Mouse (Mus musculus) hindbrain, embryonic 11.5 days (tissue): ENCODE measurements around the gene Rnf208. TPM values are rescaled to one million over a fixed set of nuclear protein-coding genes. Genes with fewer than 3 reads are reported as not detected.

Experiments used
- ATAC-seq: fragments of 200-750 bp; cut with Nextera tagmentation; 2 replicates; pipeline ENCODE4 v1.8.0; 2017; ENCODE audit warnings: mild to moderate bottlenecking, moderate TSS enrichment, moderate library complexity; ENCODE audit not compliant: low FRiP score
- DNase-seq: peaks from one replicate; pipeline ENCODE4 v3.0.0-alpha.2; 2015; ENCODE audit warnings: low spot score
- H3K27ac ChIP-seq: fragments of 300-500 bp; sonication (generic); 2 replicates; pipeline ENCODE4 v1.5.1; 2014; ENCODE audit warnings: mild to moderate bottlenecking, low read depth, low read length
- H3K27me3 ChIP-seq: fragments of 300-500 bp; sonication (generic); 2 replicates; pipeline ENCODE4 v1.6.1; 2014; ENCODE audit warnings: mild to moderate bottlenecking, low read length, moderate library complexity, mixed read lengths; ENCODE audit not compliant: control insufficient read depth, insufficient read depth
- H3K36me3 ChIP-seq: fragments of 300-500 bp; sonication (generic); 2 replicates; pipeline ENCODE4 v1.6.1; 2014; ENCODE audit warnings: mild to moderate bottlenecking, low read length, moderate library complexity, mixed read lengths; ENCODE audit not compliant: control insufficient read depth, insufficient read depth
- H3K4me1 ChIP-seq: fragments of 300-500 bp; sonication (generic); replicated peaks from 2 replicates; pipeline ENCODE4 v1.6.1; 2014; ENCODE audit warnings: low read length, mixed read lengths; ENCODE audit not compliant: control insufficient read depth, insufficient read depth
- H3K4me2 ChIP-seq: fragments of 300-500 bp; sonication (generic); replicated peaks from 2 replicates; pipeline ENCODE4 v1.6.1; 2014; ENCODE audit warnings: mild to moderate bottlenecking, low read depth, low read length
- H3K4me3 ChIP-seq: fragments of 300-500 bp; sonication (generic); 2 replicates; pipeline ENCODE4 v1.5.1; 2014; ENCODE audit warnings: low read depth, low read length
- H3K9ac ChIP-seq: fragments of 300-500 bp; sonication (generic); 2 replicates; pipeline ENCODE4 v1.6.1; 2014; ENCODE audit warnings: low read depth, low read length
- H3K9me3 ChIP-seq: fragments of 300-500 bp; sonication (generic); 2 replicates; pipeline ENCODE4 v1.6.1; 2016; ENCODE audit warnings: low read length; ENCODE audit not compliant: control insufficient read depth
- WGBS: fragments of 180-500 bp; shearing (Covaris S2); extraction: QIAGEN DNeasy Blood & Tissue Kit; methylation state at CpG from one replicate; pipeline ENCODE4 v1.1.7; 2014; 5-methylcytosine and 5-hydroxymethylcytosine counted together
- polyA plus RNA-seq: library from polyadenylated mRNA; unstranded; fragments of >200 nt; fragmentation: Nextera tagmentation; extraction: Ambion mirVana; gene quantifications from 2 replicates; pipeline ENCODE4 v1.2.1, GENCODE M21; 2014

The Rnf208 gene
- polyA plus RNA-seq, 1 experiment from 2014 or later, result 23.9 TPM

DNA sequence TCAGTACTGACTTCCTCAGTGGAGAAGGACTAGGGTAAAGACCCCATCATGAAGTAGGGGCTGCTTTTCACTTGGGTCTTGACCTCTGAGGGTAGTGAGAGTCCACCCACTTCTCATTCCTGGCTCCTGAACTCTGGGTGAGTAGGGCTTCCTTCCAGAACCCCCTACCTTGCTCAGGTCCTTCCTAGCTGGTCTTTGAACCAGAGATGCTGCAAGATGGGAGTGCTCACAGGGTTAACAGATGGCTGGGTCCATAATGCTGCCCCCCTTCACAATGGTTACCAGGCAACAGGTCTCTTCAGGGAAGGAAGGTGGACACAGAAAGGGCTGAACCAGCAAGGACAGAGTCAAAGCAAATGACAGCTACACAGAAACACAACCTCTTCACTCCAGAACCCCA, 23.6 kb upstream of the Rnf208 start, which contains the start of gene Fam166a:
TSS of gene Fam166a (plus strand) at position 301 of the 400 bp plus-strand sequence.
- no peak for DNase-seq
- Histone ChIP-seq H3K27ac (no peak within 1 kb of the TSS), H3K4me2 (no peak within 1 kb of the TSS), H3K4me3 (no peak within 1 kb of the TSS), H3K9me3 (no peaks in the 10 kb centered on the region), H3K9ac (no peak within 1 kb of the TSS), H3K36me3 (no peaks in the 10 kb centered on the region), H3K27me3 (no peaks in the 10 kb centered on the region), H3K4me1 (no peaks in the 10 kb centered on the region)
- no peak for ATAC-seq

DNA sequence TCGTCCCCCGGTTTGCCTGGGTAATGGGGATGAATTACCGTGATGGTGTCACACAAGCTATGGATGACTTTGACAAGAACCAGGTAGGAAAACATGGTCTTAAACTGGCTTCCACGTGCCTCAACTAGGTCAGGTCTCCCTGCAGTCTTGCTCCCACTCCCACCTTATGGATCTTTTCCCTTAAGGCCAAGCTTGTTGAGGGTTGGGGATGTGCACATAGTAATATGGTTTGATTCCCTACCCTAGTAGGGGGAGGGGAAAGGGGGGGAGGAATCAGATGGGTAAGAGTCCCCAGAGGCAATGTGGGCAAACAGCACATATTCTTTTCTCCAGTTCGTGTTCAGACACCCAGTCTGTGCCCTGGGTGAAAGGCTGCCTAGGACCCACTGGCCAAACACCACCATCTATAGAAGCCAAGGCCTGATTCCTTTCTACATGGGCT, 20.7 kb upstream of the Rnf208 start:
- no peak overlapping the region for H3K4me2 ChIP-seq
- 80% methylated on average over 5 of the region's 5 CpGs for WGBS
- peaks cover 2% of the 10 kb centered on the region; the same call in 1 of the 2 replicates for H3K4me1 ChIP-seq
- ATAC-seq (no peak), DNase-seq (no peak)
- H3K36me3 ChIP-seq, result no peaks in the 10 kb centered on the region
- no peaks in the 10 kb centered on the region for H3K27me3 ChIP-seq
- H3K4me3 ChIP-seq, result no peak overlapping the region
- H3K9ac ChIP-seq, result no peak overlapping the region
- H3K27ac ChIP-seq, result no peak overlapping the region
- H3K9me3 ChIP-seq, result no peaks in the 10 kb centered on the region

DNA sequence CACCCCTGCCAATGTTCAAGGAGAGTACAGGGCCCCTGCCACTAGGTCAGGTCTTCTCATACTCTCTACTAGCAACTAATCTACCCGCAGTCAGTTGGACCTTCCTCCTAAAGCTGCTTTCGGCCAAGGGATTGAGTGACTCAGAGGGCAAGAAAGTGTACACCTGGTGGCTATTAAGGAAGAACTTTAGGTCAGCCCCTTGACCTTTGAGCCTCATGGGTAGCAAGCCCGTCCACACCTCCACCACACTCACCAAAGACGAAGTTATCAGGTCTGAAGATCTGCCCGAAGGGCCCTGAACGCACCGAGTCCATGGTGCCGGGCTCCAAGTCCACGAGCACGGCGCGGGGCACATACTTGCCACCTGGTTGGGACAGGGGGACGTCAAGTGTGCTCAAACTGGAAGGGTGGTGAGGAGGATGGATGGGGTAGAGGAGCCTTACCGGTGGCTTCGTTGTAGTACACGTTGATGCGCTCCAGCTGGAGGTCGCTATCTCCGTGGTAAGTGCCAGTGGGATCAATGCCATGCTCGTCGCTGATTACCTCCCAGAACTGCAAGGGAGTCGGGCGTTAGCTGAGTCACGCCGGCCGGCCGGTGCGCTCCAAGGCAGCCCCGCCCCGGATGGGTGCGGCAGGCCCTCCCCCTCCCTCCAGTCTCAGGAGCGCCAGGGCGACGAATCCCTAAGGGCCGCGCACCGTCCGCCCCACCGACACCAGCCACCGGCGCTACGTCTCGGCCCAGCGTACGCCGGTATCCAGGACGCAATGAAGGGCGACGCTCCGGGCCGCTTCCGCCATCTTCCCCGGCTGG, 18.2 kb upstream of the Rnf208 start:
- Histone ChIP-seq H3K9me3 (no peaks in the 10 kb centered on the region), H3K27me3 (no peaks in the 10 kb centered on the region), H3K9ac (peak overlapping the region; percentile 83), H3K27ac (peak overlapping the region; percentile 85), H3K36me3 (no peaks in the 10 kb centered on the region), H3K4me3 (peak overlapping the region; percentile 85), H3K4me1 (peaks cover 5% of the 10 kb centered on the region; the same call in 1 of the 2 replicates), H3K4me2 (peak overlapping the region; percentile 92)
- DNase-seq (no peak), ATAC-seq (peak; percentile 39)
- 2% methylated on average over 53 of the region's 53 CpGs for WGBS

DNA sequence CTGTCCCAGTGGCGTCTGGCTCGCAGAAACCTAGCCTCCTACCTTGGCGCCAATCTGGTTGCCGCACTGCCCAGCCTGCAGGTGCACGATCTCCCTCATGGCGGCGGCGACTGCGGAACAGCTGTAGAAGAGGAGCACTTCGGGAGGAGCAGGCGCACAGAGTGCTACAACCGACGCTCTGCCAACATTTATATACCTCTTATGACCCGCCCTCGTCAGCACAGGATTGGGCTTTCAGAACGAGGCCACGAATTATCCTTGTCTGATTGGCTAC, 17.6 kb upstream of the Rnf208 start, which contains the start of gene Tubb4b:
TSS of gene Tubb4b (minus strand) at position 211 of the 274 bp plus-strand sequence.
- DNase-seq, result no peak
- Histone ChIP-seq H3K4me1 (peaks cover 5% of the 10 kb centered on the region; the same call in 1 of the 2 replicates), H3K9ac (peak within 1 kb of the TSS; percentile 83), H3K27ac (peak within 1 kb of the TSS; percentile 94), H3K4me2 (peak within 1 kb of the TSS; percentile 92), H3K27me3 (no peaks in the 10 kb centered on the region), H3K36me3 (no peaks in the 10 kb centered on the region), H3K9me3 (no peaks in the 10 kb centered on the region), H3K4me3 (peak within 1 kb of the TSS; percentile 85)
- no peak for ATAC-seq
- WGBS, result 0% methylated on average over 17 of the region's 17 CpGs

DNA sequence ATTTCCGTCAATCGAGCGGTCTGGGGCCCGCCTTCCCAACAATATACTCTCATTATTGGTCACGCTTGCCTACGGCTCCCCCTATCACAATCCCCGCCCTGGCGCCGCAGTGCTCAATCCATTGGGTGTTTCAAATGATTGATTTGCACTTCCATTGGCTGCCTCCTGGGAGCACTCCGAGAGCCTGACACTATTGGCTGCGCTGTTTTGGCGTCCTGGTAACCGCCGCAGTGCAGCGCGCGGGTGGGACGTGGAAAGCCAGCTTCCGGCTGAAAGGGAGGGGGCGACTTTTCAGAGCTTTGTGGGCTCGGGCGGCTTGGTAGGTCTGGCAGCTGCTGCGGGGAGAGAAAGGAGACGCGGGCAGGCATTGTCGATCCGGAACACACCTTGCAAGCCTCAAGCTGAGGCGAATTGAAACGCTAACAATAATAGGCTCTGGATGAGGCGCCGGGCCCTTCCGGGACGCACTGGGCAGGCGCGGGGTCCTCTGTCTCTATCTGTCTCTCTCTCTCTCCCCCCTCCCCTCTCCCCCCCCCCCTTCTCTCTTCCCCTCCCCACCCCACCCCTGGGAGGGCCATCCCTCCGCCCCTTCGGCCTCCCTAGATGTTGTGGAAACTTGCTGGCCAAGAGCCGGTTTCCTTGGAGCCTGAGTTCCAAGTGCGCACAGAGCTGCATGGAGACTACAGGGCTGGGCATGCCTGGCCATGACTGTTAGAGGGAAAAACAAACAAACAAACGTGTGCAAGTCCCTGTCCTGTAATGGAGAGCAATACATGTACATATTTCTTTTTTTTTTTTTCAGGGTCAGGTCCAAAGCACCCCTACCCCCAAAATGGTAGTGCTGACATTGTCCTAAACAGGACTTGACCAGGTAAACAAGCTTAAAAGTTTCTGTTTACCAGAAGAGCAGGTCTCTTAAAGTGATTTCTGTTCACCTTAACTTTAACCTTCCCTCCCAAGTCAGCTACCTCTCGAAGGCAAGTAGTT, 17.0 kb upstream of the Rnf208 start:
- Histone ChIP-seq H3K4me3 (peak overlapping the region; percentile 85), H3K27ac (peak overlapping the region; percentile 94), H3K4me1 (peaks cover 5% of the 10 kb centered on the region; the same call in 1 of the 2 replicates), H3K9ac (peak overlapping the region; percentile 54), H3K9me3 (no peaks in the 10 kb centered on the region), H3K36me3 (no peaks in the 10 kb centered on the region), H3K4me2 (peak overlapping the region; percentile 33), H3K27me3 (no peaks in the 10 kb centered on the region)
- peak; percentile 97 for ATAC-seq
- WGBS, result 2% methylated on average over 39 of the region's 41 CpGs
- DNase-seq, result peak; percentile 97

DNA sequence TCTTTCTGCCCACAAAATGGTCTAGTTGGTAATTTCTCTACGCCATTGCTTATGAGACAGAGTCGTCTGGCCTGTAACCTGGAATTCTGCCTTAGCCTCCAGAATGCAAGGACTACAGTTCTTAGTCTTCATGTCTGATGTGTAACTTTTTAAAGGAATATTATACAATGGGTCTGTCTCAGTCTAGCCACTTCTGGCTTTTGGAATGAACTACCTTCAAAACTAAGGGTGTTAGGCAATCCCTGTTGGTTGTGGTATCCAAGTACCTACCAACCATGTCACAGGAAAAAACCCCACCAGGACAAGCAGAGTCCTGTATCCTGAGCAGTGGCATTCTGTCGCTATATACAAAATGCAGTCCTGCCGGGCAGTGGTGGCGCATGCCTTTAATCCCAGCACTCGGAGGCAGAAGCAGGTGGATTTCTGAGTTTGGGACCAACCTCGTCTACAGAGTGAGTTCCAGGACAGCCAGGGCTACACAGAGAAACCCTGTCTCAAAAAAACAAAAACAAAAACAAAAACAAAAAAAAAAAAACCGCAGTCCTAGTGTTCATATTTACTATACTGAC, 16.2 kb upstream of the Rnf208 start:
- Histone ChIP-seq H3K27ac (peak overlapping the region; percentile 94), H3K9me3 (no peaks in the 10 kb centered on the region), H3K4me3 (peak overlapping the region; percentile 37; the same call in 1 of the 2 replicates), H3K4me1 (peaks cover 5% of the 10 kb centered on the region; the same call in 1 of the 2 replicates), H3K36me3 (no peaks in the 10 kb centered on the region), H3K27me3 (no peaks in the 10 kb centered on the region), H3K4me2 (peak overlapping the region; percentile 33; the same call in 1 of the 2 replicates), H3K9ac (peak overlapping the region; percentile 54; the same call in 1 of the 2 replicates)
- no peak for ATAC-seq
- 81% methylated on average over 8 of the region's 8 CpGs for whole genome bisulfite sequencing
- no peak for DNase-seq

DNA sequence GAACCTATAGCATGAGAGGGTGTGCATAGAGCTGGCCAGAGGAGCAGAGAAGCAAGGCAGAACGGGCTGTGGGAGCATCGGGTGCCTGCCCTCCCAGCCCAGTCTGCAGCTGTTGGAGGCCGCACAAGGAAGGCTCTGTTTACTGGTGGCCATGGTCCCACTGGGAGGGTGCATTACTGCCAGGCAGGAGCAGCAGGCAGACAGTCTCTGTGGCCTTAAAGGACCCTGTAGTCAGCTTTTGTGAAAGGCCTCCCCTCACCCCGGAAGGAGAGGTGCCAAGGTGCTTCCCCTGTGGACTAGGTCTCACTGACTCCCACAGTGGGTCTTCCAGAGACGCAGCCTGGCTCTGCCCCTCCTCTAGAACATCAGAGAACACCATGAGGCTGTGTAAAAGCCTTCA, 15.2 kb upstream of the Rnf208 start:
- Histone ChIP-seq H3K4me1 (peaks cover 5% of the 10 kb centered on the region; the same call in 1 of the 2 replicates), H3K9me3 (no peaks in the 10 kb centered on the region), H3K4me2 (no peak overlapping the region), H3K27me3 (no peaks in the 10 kb centered on the region), H3K27ac (no peak overlapping the region), H3K36me3 (no peaks in the 10 kb centered on the region), H3K4me3 (no peak overlapping the region), H3K9ac (no peak overlapping the region)
- DNase-seq (no peak), ATAC-seq (no peak)
- WGBS, result 79% methylated on average over 5 of the region's 5 CpGs

DNA sequence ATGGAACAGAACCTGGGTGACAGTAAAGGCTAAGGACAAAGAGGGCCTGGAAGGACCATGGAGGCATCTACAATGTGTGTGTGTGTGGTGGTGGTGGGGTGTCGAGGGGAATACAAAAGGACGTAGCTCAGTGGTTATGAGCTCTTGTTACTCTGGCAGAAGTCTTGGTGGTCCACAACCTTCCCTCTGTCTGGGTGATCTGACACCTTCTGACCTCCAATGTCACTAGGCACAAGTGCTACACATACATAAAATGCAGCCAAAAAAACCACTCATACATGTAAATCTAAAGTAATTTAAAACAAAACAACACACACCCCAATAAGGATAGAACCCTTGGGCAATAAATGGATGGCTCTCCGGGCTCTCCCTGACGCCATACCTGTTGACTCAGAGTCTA, 14.6 kb upstream of the Rnf208 start:
- Histone ChIP-seq H3K4me3 (no peak overlapping the region), H3K36me3 (no peaks in the 10 kb centered on the region), H3K4me2 (no peak overlapping the region), H3K27me3 (no peaks in the 10 kb centered on the region), H3K4me1 (peaks cover 5% of the 10 kb centered on the region; the same call in 1 of the 2 replicates), H3K9me3 (no peaks in the 10 kb centered on the region), H3K9ac (no peak overlapping the region), H3K27ac (no peak overlapping the region)
- DNase-seq (no peak), ATAC-seq (no peak)
- WGBS, result 95% methylated on average over 4 of the region's 4 CpGs
